Mouse (Mus musculus) kidney, embryonic 14.5 days (tissue): ENCODE data around the gene Il11. TPM values are rescaled to one million over a fixed set of nuclear protein-coding genes. Genes with fewer than 3 reads are reported as not detected.
"Not testable (repeated sequence)": the region's sequence is repeated elsewhere in the genome, so short reads cannot be mapped to it uniquely, and the experiment has no call there.

Experiments used
- ATAC-seq: fragments of 200-750 bp; cut with Nextera tagmentation; 2 replicates; pipeline ENCODE4 v1.8.0; 2017; ENCODE audit warnings: moderate number of reproducible peaks, mild to moderate bottlenecking, moderate TSS enrichment, moderate library complexity; ENCODE audit not compliant: low FRiP score, low TSS enrichment
- H3K27ac ChIP-seq: fragments of 300-500 bp; sonication (generic); 2 replicates; pipeline ENCODE4 v1.5.1; 2014; ENCODE audit warnings: low read depth, mild to moderate bottlenecking, low read length, moderate library complexity, mixed read lengths
- H3K27me3 ChIP-seq: fragments of 300-500 bp; sonication (generic); 2 replicates; pipeline ENCODE4 v1.6.1; 2014; ENCODE audit warnings: mild to moderate bottlenecking, low read length; ENCODE audit not compliant: control insufficient read depth, insufficient read depth
- H3K36me3 ChIP-seq: fragments of 300-500 bp; sonication (generic); 2 replicates; pipeline ENCODE4 v1.6.1; 2014; ENCODE audit warnings: low read length, mixed read lengths; ENCODE audit not compliant: control insufficient read depth, insufficient read depth
- H3K4me1 ChIP-seq: fragments of 300-500 bp; sonication (generic); 2 replicates; pipeline ENCODE4 v1.6.1; 2014; ENCODE audit warnings: low read length, mixed read lengths; ENCODE audit not compliant: control insufficient read depth, insufficient read depth
- H3K4me2 ChIP-seq: fragments of 300-500 bp; sonication (generic); replicated peaks from 2 replicates; pipeline ENCODE4 v1.6.1; 2014; ENCODE audit warnings: low read depth, mild to moderate bottlenecking, low read length
- H3K4me3 ChIP-seq: fragments of 300-500 bp; sonication (generic); 2 replicates; pipeline ENCODE4 v1.5.1; 2014; ENCODE audit warnings: mild to moderate bottlenecking, low read length
- H3K9ac ChIP-seq: fragments of 300-500 bp; sonication (generic); 2 replicates; pipeline ENCODE4 v1.6.1; 2014; ENCODE audit warnings: low read depth, mild to moderate bottlenecking, low read length, moderate library complexity
- H3K9me3 ChIP-seq: fragments of 300-500 bp; sonication (generic); 2 replicates; pipeline ENCODE4 v1.6.1; 2016; ENCODE audit warnings: low read length; ENCODE audit not compliant: control insufficient read depth
- WGBS: fragments of 180-500 bp; shearing (Covaris S2); extraction: QIAGEN DNeasy Blood & Tissue Kit; methylation state at CpG from one replicate; pipeline ENCODE4 v1.1.7; 2014; 5-methylcytosine and 5-hydroxymethylcytosine counted together
- polyA plus RNA-seq: library from polyadenylated mRNA; unstranded; fragments of >200 nt; fragmentation: Nextera tagmentation; extraction: Ambion mirVana; gene quantifications from 2 replicates; pipeline ENCODE4 v1.2.1, GENCODE M21; 2014

Il11 gene
- polyA plus RNA-seq, result 0.31 TPM in 1 of 2 replicates, not detected in the other

DNA sequence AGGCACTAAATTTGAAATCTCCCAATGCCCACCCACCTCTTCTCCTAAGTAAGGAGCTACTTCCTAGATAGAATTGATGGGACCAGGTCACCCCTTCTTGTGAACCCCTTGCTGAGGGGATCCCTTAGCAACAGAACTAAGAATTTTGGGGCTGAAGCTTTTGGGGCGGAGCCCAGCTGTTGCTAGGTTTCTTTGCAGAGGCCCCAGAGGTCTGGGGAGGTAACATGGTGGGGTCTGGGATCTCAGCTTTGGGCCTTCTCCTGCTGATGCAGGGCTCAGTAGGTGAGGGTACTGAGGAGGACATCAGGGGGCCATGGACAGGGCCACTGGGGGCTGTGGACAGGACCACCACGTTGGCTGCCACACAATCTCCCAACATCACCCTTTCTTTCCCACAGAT, at the start of gene Il11, which contains the start of gene Tmem190:
Gene Il11 (minus strand): TSS at position 101 of the 400 bp plus-strand sequence.
Gene Tmem190 (plus strand): TSS at position 179 of the 400 bp plus-strand sequence.
- H3K36me3 ChIP-seq, result no peaks in the 10 kb centered on the region
- WGBS, result 74% methylated on average over 2 of the region's 2 CpGs
- ATAC-seq, result no peak
- H3K4me3 ChIP-seq, result no peak within 1 kb of the TSS
- no peak within 1 kb of the TSS for H3K9ac ChIP-seq
- H3K27me3 ChIP-seq, result peaks cover 12% of the 10 kb centered on the region
- no peaks in the 10 kb centered on the region for H3K9me3 ChIP-seq
- no peak within 1 kb of the TSS for H3K27ac ChIP-seq
- H3K4me2 ChIP-seq, result no peak within 1 kb of the TSS
- peaks cover 11% of the 10 kb centered on the region; the same call in 1 of the 2 replicates for H3K4me1 ChIP-seq

DNA sequence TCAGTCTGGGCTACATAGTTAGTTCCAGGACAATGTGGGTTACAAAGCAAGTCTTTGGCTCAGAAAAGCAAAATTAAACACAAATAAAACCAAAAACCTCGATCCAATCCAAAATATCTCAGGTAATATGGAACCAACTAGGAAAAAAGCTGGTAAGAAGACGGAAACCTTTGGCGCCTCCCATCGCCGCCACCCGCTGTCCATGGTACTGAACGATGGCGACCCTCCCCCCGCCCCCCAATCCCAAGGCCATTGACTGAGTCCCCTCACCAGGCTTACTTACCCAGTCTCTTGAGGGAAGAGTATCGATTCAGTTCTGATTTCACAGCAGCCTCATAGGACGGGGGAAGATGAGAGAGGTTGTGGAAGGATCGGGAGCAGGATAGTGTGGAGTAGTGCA, 47.8 kb upstream of the Il11 start:
- peaks cover 24% of the 10 kb centered on the region for H3K27me3 ChIP-seq
- H3K4me2 ChIP-seq, result no peak overlapping the region
- no peaks in the 10 kb centered on the region for H3K36me3 ChIP-seq
- H3K9ac ChIP-seq, result no peak overlapping the region
- H3K4me1 ChIP-seq, result no peaks in the 10 kb centered on the region
- no peak overlapping the region for H3K4me3 ChIP-seq
- 7% methylated on average over 12 of the region's 12 CpGs for WGBS
- no peak overlapping the region for H3K27ac ChIP-seq
- ATAC-seq, result no peak
- no peaks in the 10 kb centered on the region for H3K9me3 ChIP-seq

DNA sequence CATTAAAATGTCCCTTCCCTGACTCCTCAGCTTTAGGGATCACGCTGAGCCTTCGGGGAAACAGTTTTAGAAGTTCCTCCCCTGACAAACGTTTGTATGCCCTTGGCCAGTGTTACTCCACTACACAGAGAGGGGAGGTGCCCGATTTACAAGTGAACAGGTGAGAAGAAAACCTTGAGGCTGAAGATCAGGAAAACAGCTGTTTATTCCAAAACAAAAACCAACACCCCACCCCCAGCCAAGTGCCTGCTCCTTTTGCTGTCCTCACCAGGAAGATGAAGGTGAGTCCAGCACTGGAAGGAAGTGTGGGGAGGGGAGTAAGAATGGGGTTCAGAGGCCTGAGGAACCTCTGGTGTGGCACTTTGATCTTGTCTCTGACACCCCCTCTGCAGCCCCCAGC, 42.7 kb upstream of the Il11 start:
- no peaks in the 10 kb centered on the region for H3K9me3 ChIP-seq
- no peak overlapping the region for H3K4me3 ChIP-seq
- no peak overlapping the region for H3K4me2 ChIP-seq
- WGBS, result 46% methylated on average over 4 of the region's 4 CpGs
- no peaks in the 10 kb centered on the region for H3K36me3 ChIP-seq
- no peak overlapping the region for H3K9ac ChIP-seq
- no peak for ATAC-seq
- H3K4me1 ChIP-seq, result no peaks in the 10 kb centered on the region
- H3K27ac ChIP-seq, result no peak overlapping the region
- H3K27me3 ChIP-seq, result peaks cover 4% of the 10 kb centered on the region; the same call in 1 of the 2 replicates

DNA sequence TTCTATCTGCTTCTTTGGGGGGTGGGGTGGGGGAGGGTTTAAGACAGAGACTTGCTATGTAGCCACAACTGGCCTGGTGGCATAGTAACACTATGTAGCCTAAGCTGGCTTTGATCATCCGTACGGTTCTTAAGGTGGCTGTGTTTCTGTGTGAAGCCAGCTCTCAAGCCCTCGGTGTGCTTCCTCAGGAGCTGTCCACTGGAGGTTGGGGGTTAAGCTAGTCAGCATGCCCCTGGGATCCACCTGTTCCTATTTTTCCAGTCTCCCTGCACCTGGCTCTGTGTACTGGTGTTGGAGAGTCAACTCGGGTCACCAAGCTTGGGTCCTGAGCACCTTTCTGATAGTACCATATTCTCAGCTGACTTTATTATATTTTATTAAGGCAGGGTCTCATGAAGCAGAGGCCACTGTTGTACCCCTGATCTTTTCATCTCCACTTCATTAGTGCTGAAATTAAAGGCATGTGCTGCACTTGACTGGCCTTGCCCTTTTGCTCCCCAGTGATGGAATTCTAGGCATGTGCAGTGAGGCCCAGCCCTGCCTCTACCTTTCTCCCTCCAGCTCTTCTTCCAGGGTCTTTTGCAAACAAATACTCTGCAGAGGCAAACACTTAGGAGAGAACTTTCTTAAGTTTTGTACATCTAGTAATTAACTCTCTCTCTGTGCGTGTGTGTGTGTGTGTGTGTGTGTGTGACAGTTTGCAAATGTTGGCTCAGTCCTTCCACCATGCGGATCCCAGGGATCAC, 39.7 kb upstream of the Il11 start:
- no peaks in the 10 kb centered on the region for H3K36me3 ChIP-seq
- H3K4me1 ChIP-seq, result no peaks in the 10 kb centered on the region
- H3K9me3 ChIP-seq, result no peaks in the 10 kb centered on the region
- H3K27me3 ChIP-seq, result no peaks in the 10 kb centered on the region
- H3K27ac ChIP-seq, result peak overlapping the region; percentile 62
- no peak overlapping the region for H3K9ac ChIP-seq
- ATAC-seq, result no peak
- 58% methylated on average over 6 of the region's 6 CpGs for WGBS
- H3K4me2 ChIP-seq, result no peak overlapping the region
- no peak overlapping the region for H3K4me3 ChIP-seq

GRCm38 (mm10) chr7:4821690-4822089, 39.0 kb upstream of the Il11 start:
- Histone ChIP-seq H3K4me3 (no peak overlapping the region), H3K27me3 (no peaks in the 10 kb centered on the region), H3K9ac (no peak overlapping the region), H3K9me3 (no peaks in the 10 kb centered on the region), H3K4me1 (no peaks in the 10 kb centered on the region), H3K36me3 (no peaks in the 10 kb centered on the region), H3K27ac (0 out of 2 replicates have a peak overlapping the region, but pooled peaks have one; percentile 42), H3K4me2 (no peak overlapping the region)
- 78% methylated on average over 4 of the region's 4 CpGs for WGBS
- no peak for ATAC-seq

- H3K4me2 ChIP-seq, ATAC-seq, H3K4me3 ChIP-seq, H3K4me1 ChIP-seq, H3K27ac ChIP-seq, H3K9ac ChIP-seq, H3K9me3 ChIP-seq, H3K36me3 ChIP-seq, H3K27me3 ChIP-seq: not testable (repeated sequence)
- 89% methylated on average over 7 of the region's 7 CpGs for WGBS
These were observed 38.3 kb upstream of the Il11 start for GRCm38 (mm10) chr7:4820925-4821324.

DNA sequence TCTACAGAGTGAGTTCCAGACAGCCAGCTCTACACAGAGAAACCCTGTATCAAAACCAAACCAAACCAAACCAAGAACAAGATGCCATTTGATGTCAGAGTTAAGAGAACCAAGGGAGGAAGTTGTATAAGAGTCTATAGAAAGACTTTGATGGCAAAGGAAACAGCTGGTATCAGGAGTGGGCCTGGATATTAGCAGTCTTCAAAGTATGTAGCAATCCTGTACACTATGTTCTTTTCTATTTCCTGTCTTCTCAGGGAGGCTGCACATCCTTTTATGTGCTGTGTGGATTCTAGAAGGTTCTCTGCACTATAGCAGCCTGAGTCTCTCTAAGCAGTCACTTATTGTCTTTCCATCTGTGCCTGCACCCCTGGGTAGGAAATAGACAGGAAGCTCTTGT, 33.9 kb upstream of the Il11 start:
- Histone ChIP-seq H3K27ac (no peak overlapping the region), H3K4me2 (no peak overlapping the region), H3K4me1 (no peaks in the 10 kb centered on the region), H3K36me3 (no peaks in the 10 kb centered on the region), H3K27me3 (no peaks in the 10 kb centered on the region), H3K9ac (no peak overlapping the region), H3K9me3 (no peaks in the 10 kb centered on the region), H3K4me3 (no peak overlapping the region)
- no peak for ATAC-seq

DNA sequence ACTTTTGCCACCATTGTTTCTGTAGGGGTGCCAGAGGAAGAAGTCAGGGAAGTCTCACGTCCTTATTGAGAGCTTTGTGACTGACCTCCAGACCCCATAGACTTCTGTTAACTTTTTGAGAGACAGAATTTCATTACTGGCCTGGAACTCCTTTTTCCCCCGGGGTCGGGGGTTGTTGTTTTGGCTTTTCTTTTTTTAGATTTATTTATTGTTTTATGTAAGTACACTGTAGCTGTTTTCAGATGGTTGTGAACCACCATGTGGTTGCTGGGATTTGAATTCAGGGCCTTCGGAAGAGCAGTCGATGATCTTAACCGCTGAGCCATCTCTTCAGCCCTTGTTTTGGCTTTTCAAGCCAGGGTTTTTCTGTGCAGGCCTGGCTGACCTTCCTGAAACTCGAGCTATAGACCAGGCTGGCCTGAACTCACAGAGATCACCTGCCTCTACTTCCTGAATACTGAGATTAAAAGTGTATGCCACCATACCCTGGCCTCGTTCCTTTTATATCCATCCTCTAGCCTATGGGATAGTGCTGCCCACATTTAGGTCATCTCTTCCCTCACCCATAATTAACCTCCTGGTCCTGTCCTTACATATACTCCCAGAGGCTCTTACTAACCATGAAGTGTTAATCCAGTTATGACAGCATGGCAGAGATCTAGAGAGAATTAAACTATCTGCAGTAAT, 30.6 kb upstream of the Il11 start:
- H3K9ac ChIP-seq, result peak overlapping the region; percentile 48
- H3K36me3 ChIP-seq, result peaks cover 23% of the 10 kb centered on the region
- ATAC-seq, result no peak
- peak overlapping the region; percentile 51 for H3K4me2 ChIP-seq
- H3K4me1 ChIP-seq, result peaks cover 14% of the 10 kb centered on the region
- peak overlapping the region; percentile 82; the same call in 1 of the 2 replicates for H3K27ac ChIP-seq
- no peaks in the 10 kb centered on the region for H3K27me3 ChIP-seq
- H3K4me3 ChIP-seq, result peak overlapping the region; percentile 99
- 30% methylated on average over 8 of the region's 8 CpGs for whole genome bisulfite sequencing
- no peaks in the 10 kb centered on the region for H3K9me3 ChIP-seq
